Mouse (Mus musculus) left cerebral cortex, postnatal 10 days (tissue): ENCODE measurements around the gene Taar4. TPM values are rescaled to one million over a fixed set of nuclear protein-coding genes. Genes with fewer than 3 reads are reported as not detected.

Experiments
- DNase-seq, 2 experiments: peaks; one replicate each; pipeline ENCODE4 v3.0.0; 2021 to 2022; ENCODE audit warnings: low spot score in 2 of 2, mixed read lengths in 1 of 2; ENCODE audit errors: extremely low spot score in 1 of 2
- intact Hi-C: fragments of 180-260 bp; cut with DNase I; formaldehyde crosslinking; loops from one replicate; pipeline ENCODE4 v1.15.1; 2025
- total RNA-seq, 2 experiments: library from RNA; stranded (reverse); gene quantifications; 2 replicates each; pipeline ENCODE4 v1.2.3; 2021

Taar4 gene
- not detected for total RNA-seq

DNA sequence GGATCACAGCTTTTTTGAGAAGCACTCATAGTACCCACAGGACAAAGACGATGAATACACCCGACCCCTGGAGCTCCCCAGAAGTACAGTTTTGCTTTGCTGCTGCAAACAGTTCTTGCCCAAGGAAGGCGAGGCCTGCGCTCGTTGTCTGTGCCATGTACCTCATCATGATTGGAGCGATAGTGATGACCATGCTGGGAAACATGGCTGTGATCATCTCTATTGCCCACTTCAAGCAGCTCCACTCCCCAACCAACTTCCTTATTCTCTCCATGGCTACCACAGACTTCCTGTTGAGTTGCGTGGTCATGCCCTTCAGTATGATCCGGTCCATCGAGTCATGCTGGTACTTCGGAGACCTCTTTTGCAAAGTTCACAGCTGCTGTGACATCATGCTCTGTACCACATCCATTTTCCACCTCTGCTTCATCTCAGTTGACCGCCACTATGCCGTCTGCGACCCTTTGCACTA lies at the start of gene Taar4:
Gene Taar4, plus strand, starts transcription at position 51 of the 472 bp plus-strand sequence.
- DNase-seq, result no peak
- intact Hi-C loops, result no loop called here

- intact Hi-C loops, result no loop called here
- DNase-seq, result no peak
Observed at GRCm38 (mm10) chr10:23920056-23920455, 40.2 kb upstream of the Taar4 start, which contains the start of gene Taar1. Gene Taar1 (plus strand): TSS chr10:23920356.

DNA sequence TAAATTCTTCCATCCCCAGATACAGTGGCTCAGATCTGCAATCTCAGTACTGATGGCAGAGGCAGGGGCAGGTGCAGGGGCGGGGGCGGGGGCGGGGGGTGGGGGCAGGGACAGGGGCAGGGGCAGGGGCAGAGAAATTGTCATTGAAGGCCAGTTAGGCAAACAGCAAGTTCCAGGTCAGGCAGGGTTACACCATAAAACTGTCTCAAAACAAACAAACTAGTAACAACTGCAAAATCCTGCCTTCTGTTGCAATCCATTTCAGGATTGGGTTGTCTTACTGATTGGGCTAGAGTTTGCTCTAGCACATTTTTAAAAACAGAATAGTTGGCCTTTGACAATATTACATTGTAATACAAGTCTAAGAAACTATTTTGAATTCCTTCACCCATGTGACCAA lies 37.8 kb upstream of the Taar4 start:
- intact Hi-C loops, result no loop called here
- no peak for DNase-seq

- intact Hi-C loops, result no loop called here
- no peak for DNase-seq
Observed at GRCm38 (mm10) chr10:23923941-23924340, 36.4 kb upstream of the Taar4 start.

- DNase-seq, result no peak
- intact Hi-C loops, result no loop called here
Observed at GRCm38 (mm10) chr10:23937613-23938012, 22.7 kb upstream of the Taar4 start.

- intact Hi-C loops, result no loop called here
- no peak for DNase-seq
Observed at GRCm38 (mm10) chr10:23938312-23938711, 22.0 kb upstream of the Taar4 start, which contains the start of gene Taar2. Gene Taar2 (plus strand): TSS chr10:23938572.

GRCm38 (mm10) chr10:23942465-23942864 lies 17.8 kb upstream of the Taar4 start:
- no peak for DNase-seq
- intact Hi-C loops, result no loop called here

DNA sequence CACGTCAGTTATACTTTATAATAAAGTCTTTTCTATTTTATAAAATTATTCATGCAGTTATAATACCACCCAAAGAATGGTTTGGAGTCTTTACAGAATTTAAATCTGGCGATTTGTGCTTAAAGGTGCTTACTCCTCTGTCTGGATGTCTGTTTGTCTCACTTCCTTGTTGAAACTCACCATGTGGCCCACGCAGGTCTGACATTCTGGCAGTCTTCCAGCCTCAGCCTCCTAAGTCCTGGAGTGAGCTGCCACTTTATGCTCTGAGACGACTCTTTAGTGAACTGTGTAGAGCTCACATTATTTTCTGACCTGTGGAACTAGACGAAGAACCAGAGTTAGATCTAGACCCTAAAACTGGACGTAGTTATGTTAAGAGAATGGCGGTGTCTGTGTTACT lies 12.3 kb upstream of the Taar4 start:
- intact Hi-C loops, result no loop called here
- no peak for DNase-seq

GRCm38 (mm10) chr10:23949508-23950005 lies 10.7 kb upstream of the Taar4 start, which contains the start of gene Taar3:
Gene Taar3 (plus strand): TSS chr10:23949558.
- intact Hi-C loops, result no loop called here
- peak in 1 of 2 experiments; percentile 17 for DNase-seq

DNA sequence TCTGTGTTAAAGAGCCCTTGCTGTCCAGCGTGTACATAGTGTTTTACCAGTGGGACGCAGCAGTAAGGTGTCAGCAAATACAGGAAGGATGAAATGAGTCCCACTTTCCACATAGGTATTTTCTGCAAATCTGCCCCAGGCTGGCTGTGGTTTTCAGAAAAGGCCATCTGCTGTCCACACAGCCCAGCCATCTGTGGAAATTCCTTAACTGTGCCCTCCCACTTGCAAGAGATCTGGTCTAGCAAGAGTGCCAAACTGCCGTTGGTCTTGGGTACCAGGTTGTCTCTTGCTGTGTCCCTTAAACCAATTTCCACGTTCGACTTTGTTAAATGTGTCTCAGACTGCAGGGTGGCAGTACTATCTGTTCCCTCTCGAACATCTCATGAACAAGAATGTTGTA lies 8.6 kb upstream of the Taar4 start:
- no peak for DNase-seq

DNA sequence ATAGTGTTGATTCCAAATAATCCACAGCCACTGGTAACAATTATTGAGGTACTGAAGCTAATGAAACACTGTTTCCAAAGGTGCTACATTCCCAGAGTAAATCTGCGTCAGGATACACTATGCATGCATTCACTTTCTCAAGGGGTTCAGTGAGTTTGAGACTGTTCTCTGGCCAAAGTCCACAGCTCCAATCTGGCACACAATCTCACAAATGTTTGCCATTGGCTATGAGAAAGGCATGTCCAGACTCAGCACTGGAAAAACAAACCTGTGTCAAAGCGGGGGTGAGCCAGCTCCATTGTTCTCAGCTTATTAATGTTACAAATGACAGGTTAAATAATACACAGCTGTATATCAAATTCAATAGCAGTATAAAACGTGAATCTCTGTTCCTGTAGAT lies 1.2 kb upstream of the Taar4 start:
- no peak for DNase-seq
- intact Hi-C loops, result no loop called here

More for the DNA sequence above, 8.6 kb upstream of the Taar4 start:
- intact Hi-C loops, result no loop called here

- DNase-seq, result peak in 1 of 2 experiments; percentile 30
- intact Hi-C loops, result no loop called here
Observed at GRCm38 (mm10) chr10:23963444-23963843, 3.1 kb downstream of the Taar4 start.

DNA sequence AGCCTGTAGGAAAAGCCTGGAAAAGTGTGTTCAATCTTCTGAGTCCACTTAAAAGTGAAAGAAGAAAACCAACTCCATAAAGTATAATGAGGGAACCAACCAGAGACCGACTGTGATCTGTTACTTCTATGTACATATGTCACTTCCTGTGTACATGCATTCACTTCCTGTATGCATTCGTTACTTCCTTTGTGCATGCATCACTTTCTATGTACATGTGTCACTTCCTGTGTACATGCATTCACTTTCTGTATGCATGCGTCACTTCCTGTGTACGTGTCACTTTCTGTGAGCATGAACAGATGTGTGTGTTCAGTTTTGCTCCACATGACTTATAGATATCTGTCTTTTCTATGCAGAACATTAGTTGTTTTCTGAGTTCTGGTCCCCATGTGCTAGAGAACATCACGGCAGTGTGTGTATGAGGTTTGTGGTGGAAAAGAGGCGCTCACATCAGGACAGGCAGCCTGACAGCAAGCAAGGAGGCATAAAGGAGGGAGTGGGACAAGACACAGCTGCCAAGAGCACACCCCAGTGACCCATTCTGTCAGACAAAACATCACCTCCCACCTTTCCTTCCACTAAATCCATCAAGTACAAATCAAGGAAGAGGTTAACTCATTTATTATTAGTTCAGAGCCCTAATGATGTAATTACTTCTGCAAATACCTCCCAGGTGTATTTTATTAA lies 4.8 kb downstream of the Taar4 start:
- intact Hi-C loops, result no loop called here
- DNase-seq, result no peak

- no peak for DNase-seq
- intact Hi-C loops, result no loop called here
Observed at GRCm38 (mm10) chr10:23970656-23971165, 10.4 kb downstream of the Taar4 start, which contains the start of gene Taar5. Gene Taar5 (plus strand): TSS chr10:23970706.

DNA sequence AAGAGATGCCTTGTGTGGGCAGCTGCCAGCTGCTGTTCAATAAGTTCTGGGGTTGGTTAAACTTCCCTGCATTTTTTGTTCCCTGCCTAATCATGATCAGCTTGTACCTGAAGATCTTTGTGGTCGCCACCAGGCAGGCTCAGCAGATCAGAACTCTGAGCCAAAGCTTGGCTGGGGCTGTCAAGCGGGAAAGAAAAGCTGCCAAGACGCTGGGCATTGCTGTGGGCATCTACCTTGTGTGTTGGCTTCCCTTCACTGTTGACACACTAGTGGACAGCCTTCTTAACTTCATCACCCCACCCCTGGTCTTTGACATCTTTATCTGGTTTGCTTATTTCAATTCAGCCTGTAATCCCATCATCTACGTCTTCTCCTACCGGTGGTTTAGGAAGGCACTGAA lies 11.0 kb downstream of the Taar4 start:
- intact Hi-C loops, result no loop called here
- no peak for DNase-seq

DNA sequence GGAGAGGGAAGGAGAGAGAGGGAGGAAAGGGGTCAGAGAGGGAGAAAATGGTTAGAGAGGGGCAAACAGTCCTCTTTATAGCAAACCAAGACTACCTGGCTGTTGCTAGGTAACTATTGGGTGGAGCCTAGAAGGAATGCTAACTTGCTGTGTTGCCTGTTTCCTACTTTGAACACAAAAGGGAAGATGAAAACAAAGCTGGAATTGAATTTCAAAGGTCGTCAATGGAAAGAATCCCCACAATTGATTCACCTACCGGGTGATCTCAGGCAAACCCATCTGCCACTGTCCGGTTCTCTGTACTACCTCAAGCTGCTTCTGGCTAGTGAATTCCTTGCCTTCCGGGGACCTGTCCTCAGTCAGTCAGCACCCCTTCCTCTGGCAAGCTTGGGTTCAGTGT lies 17.7 kb downstream of the Taar4 start:
- intact Hi-C loops, result loop anchor here (5.0 kb wide), 3 partner anchors 104 to 161 kb away; no protein-coding TSS in a partner anchor
- no peak for DNase-seq

DNA sequence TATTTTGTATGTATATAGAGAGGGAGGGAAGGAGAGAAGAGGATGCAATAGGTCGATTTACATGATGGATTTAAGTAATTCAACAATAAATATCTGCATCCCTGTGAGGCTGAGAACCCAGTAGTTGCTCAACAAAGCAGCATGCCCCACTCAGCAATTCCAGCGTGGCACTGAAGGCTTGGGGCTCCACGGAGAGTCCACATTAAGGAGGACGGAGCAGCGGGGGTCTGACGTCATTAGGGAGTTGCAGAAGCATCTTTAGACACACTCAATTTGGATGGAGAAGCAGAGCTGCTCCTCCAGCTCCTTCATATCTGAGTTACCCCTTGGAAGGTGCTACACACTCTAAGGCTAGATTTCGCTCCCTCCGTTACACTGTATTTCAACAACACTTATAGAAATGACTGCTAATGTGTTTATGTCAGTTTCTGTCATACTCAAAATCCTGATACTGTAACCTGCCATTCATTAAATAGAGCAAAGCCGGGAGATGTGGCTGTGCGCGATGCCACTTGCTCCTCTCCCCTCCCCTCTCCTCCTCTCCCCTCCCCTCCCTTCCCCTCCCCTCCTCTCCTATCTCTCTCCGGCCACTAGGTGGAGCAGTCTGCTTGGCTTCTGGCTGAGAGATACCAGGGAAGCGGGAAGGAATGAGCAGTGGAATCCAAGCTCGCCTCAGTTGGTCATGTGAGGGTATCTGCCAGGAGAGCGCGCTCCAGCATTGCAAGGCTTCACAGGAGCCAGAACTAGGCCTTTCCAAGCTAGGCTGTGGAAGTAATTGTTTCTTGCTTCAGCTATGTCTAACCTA lies 18.8 kb downstream of the Taar4 start:
- intact Hi-C loops, result loop anchor here (5.0 kb wide), 3 partner anchors 103 to 162 kb away; no protein-coding TSS in a partner anchor
- peak; percentile 57 to 81 for DNase-seq

- intact Hi-C loops, result no loop called here
- DNase-seq, result no peak
Observed at GRCm38 (mm10) chr10:23985546-23985945, 25.3 kb downstream of the Taar4 start, which contains the start of gene Taar6. Gene Taar6 (minus strand): TSS chr10:23985646.

DNA sequence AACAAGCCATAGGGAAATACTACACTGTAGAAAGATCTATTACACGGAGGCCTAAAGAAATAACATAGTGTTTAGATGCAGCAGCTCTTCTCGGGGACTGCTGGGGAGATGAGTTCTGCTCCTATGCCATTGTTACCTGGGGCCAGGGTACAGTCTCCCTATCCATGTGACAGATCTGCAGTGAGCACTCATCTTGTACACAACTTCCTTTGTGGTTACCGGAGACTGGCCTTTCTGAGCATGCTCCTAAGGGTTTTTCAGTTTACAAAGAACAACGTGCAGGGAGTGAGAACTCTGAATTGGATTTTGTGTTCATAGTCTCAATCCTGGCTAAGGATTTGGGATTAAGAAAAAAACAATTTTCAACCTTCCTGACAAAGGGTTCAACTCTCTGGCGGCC lies 26.1 kb downstream of the Taar4 start:
- intact Hi-C loops, result no loop called here

More for the DNA sequence above, 26.1 kb downstream of the Taar4 start:
- DNase-seq, result no peak
